Mouse (Mus musculus): ENCODE data around the gene Tmem170.
A peak's percentile ranks its signal among the peaks of the same experiment; 100 is the strongest.
"Not testable (repeated sequence)": the region's sequence is repeated elsewhere in the genome, so short reads cannot be mapped to it uniquely, and the experiment has no call there.

Tmem170 gene

DNA sequence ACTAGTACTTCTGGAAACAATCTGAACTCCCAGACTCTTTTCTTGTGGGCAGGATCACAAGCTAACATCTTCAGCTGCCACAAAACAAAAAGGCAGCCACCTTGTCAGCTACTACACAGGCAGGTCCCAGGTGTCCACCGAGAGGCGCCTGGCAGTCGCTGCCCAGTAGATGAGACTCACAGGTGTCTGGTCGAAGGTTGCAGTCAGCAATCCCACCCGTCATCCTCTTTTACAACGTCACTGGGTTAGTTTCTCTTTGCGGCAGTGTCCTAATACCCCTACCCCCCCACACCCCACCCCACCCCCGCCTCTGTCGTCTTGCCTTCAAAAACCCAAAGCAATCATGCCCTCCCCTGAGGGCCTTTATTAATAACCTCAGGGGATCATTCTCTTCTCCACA lies 792 bp downstream of the Tmem170 start:
- DNase-seq (ENCODE audit: low read depth), result no peak

DNA sequence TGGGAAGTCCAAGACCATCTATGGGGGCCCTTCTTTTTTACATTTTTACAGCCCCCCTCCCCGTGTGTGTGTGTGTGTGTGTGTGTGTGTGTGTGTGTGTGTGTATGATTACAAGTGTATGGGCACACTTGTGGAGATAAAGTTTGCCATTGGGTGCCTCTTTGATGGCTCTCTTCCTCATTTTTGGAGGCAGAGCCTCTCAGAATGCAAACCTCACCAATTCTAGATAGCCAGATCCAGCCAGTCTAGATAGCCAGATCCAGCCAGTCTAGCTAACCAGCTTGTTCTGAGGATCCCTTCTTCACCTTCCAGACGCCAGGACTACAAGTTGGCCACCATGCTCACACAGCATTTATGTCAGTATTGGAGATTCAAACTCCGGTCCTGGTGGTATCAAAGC lies 5.3 kb downstream of the Tmem170 start:
- no peak for DNase-seq (ENCODE audit: low read depth)

DNA sequence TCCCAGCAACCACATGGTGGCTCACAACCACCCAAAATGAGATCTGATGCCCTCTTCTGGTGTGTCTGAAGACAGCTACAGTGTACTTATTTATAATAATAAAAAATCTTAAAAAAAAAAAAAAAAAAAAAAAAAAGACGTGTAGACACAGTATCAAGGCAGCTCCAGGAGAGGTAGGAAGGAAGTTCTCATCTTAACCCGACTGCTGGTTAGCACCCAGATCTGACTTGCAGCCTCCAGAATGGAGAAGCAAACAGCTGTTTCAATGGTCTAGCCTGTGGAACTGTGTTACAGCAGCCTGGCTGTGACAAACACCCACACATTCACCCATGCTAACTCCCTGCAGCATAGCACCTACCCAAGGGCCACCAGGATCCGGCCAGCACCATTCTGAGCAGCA lies 6.2 kb downstream of the Tmem170 start:
- DNase-seq (ENCODE audit: low read depth), result no peak

DNA sequence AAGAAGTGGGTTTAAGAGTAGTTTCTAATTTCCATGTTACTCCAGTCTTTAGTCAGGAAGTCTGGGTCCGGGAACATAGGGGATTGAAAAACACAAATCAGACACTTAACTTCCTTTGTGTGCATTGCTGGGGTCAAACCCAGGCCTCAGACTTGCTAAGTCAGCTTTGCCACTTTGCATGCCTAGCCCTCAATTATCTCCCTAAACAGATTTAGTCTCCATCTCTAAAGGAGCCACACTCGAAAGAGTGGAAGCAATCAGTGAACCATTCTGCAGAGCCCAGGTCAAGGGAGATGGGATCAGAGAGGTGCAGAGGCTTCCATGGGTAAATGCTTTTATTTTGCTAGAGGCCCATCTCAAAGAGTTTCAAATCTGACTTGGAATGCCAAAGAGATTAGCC lies 7.9 kb downstream of the Tmem170 start:
- DNase-seq (ENCODE audit: low read depth), result no peak

DNA sequence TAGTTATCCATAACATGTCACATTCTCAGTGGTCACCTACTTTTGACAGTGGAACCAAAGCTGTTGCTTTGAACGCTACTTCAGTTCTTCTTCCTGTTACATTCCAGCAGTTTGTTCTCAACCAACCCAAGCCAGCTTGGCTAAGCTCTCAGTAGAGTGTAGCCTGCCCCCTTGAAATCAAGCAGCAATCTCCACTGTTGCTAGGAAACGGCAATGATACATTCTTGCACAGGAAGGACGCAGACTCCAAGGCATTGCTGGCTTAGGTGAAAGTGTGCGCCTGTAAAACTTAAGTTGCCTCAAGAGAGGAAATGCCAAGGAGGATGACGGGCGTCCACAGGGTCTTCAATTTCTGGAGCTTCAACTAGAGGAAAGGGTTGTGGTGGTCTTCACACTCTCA lies 10.7 kb downstream of the Tmem170 start:
- no peak for DNase-seq (ENCODE audit: low read depth)

DNA sequence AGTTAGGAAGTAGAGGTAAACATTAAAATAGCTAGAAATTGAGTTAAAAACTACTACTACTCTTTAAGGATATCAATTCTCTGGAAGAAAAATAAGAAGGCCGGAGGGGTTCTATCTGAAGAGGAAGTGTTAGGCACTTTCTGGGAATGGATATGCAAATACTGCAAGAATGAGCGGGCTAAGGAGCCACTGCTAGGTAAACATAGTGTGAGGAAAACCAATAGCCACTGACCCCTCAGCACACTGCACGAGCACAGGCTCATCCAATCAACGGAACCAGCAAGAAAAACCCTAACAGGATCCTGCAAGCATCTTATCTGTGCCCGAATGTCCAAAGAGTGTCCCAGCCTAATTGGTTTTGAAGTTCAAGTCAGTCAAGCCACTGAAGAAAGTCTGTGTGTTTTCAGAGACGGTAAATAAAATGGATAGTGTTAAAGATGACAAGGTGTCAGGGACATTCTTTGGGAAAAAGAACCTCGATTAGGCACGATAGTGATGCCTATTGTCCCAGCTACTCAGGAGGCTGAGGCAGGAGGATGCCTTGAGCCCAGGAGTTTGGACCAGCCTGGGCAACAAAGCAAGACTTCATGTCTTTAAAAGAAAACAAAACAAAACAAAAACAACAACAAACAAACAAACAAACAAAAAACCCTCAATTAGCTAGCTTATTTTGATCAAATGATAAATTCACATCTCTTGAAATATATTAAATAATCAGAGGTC lies 11.3 kb downstream of the Tmem170 start:
- peak; percentile 40 for DNase-seq (ENCODE audit: low read depth)

DNA sequence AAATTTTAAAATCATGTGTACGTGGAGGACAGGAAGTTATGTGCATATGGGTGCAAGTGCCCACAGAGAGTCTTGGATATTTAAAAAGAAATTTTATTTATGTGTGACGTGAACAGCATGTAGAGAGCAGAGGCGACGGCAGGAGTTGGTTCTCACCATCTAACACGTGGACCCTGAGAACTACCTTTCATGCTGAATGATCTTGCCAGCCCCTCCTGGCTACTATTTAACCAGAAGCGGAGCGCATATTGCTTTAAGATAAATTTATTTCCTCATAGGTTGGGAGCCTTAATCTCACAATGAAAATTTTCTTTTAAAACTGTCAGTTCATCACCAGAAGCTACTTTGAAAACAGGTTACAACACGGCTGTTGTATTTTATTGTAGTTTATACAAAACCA lies 11.9 kb downstream of the Tmem170 start:
- no peak for DNase-seq (ENCODE audit: low read depth)

DNA sequence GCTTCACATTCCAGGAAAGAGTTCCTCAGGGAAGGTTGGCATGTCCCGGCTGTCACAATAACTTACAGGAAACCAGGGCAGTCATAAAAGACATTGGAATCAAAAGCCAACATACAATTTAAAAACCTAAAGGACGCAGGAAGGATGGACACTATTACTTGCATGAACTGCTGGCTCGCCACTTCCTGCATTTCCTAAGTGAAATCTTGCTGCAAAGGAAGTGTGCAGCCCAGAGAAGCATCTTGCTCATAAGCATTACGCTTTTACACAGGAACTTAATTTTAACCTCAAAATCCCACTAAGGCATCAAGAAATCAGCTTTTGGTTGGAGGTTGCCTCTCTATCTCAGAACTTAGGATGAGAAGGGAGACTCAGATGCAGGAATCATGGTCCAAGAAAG lies 13.3 kb downstream of the Tmem170 start:
- peak; percentile 80 for DNase-seq (ENCODE audit: low read depth)

DNA sequence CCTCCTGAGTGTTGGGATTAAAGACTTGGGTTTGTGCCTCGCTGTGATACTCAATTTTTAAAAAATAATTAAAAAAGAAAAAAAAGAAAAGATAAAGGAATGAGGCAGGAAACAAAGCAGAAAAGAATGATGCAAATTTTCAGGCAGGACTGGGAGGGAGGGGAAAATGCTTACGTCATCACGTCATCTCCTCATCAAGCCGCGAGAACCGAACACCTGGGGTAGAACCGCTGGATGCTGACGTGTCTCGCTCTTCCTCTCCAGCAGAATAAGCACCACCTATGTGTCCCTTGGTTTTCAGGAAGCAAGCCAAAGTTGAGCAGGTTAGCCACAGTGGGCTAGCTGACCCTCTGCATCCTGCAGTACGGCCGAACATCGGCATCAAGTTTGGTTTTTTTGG lies 20.6 kb downstream of the Tmem170 start:
- no peak for DNase-seq (ENCODE audit: low read depth)

DNA sequence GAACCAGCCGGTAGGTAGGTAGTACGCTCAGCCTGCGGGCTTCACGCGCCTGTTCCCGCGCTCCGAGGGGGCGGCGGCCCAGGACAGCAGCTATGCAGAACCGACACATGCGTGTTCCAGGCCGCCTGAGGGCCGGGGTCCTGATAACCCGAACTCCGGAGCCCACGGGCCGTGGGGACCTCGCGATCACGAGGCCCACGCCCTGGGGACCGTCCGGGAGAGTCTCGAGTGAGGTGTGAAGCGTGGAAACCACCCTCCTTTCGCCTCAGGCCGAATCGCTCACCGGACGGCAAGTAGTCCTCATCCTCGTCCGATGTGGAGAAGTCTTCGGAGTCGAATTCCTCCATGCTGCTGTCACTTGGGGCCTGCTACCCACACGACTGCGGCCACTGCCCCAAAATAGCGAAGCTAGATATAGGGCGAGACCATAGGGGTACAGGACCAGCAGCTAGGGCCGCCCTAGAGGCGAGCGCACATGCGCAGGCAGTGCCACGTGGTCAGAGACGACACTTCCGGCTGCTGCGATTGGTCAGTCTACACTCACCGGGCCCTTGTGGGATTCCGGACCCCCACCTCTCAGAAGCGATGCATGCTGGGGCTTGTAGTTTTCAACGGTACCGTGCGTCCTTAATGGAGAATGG lies 22.6 kb downstream of the Tmem170 start, which contains the start of gene Cfdp1:
Gene Cfdp1 (minus strand): TSS at position 431 of the 641 bp plus-strand sequence.
- DNase-seq (ENCODE audit: low read depth), result peak; percentile 97

DNA sequence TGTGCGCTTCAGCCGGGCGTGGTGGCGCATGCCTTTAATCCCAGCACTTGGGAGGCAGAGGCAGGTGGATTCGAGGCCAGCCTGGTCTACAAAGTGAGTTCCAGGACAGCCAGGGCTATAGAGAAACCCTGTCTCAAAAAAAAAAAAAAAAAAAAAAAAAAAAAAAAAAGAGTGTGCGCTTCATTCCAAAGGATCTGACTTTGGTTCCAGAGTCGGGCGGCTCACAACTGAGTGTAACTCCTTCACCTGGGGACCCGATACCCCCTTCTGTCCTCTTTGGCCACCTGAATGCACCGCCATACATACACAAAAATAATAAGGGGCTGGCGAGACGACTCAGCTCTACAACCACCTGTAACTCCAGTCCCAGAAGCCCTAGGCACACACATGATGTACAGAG lies 23.3 kb downstream of the Tmem170 start:
- not testable (repeated sequence) for DNase-seq (ENCODE audit: low read depth)

DNA sequence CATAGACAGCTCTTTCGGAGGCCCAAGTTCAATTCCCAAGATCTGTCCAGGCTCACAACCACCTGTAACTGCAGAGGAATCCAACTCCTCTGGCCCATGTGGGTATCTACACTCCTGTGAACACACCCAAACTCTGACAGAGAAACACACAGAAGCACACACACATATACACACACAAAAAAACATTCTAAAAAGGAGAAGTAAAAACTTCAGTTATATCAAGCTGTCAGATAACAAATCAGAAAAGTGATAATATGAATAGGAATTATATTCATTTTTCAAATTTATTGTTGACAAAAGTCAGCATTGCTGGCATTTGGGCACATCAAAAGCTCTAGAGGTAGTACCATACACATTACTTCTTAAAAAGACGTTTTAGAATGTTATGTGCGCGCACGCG lies 29.8 kb downstream of the Tmem170 start:
- DNase-seq (ENCODE audit: low read depth), result no peak

DNA sequence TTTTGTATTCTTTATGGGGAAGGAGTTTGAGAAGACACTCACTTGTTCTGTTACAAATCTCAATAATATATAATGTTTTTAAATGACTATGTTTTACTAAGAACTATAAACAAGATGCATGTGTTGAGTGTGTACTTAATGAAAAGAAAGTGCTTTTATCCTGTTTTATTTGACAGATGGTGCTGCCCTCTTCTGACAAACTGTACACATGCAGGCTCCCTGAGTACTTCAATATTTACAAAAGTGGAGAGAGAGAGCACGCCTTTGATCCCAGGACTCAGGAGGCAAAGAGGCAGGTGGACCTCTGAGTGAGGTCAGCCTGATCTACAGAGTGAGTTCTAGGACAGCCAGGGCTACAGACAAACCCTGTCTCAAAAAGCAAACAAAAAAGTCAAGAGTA lies 41.0 kb downstream of the Tmem170 start:
- DNase-seq (ENCODE audit: low read depth), result peak; percentile 51

DNA sequence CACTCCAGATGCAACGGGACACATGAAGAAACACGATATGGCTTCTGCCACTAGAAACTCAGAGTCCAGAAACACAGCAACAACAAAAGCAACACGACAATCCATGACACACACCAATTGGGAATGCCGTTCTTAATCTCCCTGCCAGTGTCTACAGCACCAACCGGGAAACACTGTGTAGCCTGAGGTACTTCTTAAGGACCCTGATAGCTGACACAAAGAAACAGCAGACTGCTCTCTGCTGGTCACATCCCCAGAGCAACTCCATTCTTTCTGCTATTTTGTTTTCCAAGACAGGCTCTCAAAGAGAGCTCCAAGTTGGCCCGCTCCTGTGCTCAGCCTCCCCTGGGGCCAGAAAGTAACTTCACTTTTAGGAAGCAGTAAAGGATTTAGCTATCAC lies 42.5 kb downstream of the Tmem170 start:
- DNase-seq (ENCODE audit: low read depth), result no peak

DNA sequence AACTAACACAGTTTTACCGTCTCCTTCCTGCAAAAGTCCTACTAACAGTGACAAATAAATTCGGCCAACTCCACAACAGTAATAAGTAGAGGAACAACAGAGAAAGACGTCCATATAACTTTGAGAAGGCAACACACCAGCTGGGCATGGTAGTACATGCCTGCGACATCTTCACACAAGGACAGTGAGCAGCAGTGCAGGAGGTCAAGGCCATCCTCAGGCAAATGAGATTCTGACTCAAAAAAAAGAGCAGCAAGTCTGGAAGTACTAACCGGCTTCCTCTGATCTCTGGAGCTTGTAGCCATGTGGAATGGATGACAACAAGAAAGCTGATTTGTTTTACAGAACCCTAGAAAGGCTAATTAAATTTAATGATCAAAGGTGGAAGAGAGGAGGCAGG lies 43.6 kb downstream of the Tmem170 start:
- DNase-seq (ENCODE audit: low read depth), result no peak

DNA sequence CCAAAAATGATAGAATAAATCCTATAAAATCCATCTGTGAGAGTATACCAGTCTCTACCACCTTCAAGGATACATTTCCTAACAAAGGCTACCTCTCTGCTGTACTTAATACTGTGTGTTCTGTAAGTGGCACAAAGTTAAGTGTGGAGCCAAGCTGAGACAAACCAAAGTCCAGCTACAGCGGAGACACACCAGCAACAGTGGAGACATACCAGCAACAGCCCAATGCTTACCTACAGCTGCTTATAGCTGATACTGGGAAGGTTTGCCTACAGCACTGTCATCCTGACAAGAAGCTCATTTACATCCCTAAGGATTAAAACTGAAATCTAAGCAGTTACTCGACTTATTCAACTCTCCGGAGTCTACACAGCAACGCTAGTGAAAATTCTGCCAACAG lies 44.6 kb downstream of the Tmem170 start:
- no peak for DNase-seq (ENCODE audit: low read depth)

DNA sequence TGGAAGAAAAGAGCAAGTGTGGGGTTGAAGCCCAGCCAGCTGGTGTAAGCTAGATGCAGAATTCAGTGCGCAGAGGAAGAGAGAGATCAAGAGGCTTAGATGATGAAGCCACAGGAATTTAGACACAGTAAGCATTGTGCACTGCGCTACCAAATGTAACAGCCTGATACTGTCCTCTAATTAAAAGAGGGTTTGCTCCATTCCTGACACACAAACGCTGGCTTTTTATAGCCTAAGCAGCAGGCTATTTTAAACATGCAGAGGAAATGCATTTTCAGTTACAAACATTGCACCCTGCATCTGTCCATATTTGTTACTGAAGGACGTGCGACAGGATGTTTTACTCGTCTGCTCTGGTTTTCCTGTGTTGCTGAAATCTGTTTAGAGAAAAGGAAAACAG lies 48.0 kb downstream of the Tmem170 start:
- DNase-seq (ENCODE audit: low read depth), result no peak

DNA sequence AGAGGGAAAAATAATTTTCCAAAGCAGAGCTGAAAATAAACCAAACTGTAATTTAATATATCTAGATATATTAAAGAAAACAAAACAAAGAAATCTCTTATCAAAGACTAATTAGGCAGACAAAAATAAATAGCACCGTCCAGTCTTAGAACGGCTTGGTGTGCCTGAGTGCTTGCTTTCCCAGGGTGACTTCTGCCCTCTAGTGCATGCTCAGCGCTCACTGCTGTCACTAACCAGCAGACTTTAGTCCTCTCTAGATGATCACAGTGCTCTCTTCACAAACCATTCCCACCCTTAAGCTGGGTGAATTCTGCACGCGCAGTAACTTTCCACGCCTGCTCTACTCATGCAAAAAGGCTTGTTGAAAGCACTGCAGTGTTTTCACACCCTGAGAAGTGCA lies 51.3 kb downstream of the Tmem170 start:
- DNase-seq (ENCODE audit: low read depth), result peak; percentile 39

DNA sequence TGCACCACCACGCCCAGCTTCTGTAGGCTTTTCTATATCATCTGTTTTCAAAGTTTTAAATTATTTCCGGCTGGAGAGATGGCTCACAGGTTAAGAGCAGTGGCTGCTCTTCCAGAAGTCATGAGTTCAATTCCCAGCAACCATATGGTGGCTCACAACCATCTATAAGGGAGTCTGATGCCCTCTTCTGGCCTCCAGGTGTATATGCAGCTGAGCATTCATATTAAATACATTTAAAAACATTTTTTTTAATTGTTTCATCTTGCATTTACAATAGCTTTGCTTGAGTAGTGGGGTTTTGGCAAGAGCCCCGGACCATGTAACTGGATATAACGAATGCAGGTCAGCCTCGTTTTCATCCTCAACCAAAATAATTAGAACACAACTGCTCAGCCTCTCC lies 52.2 kb downstream of the Tmem170 start:
- peak; percentile 19 for DNase-seq (ENCODE audit: low read depth)

DNA sequence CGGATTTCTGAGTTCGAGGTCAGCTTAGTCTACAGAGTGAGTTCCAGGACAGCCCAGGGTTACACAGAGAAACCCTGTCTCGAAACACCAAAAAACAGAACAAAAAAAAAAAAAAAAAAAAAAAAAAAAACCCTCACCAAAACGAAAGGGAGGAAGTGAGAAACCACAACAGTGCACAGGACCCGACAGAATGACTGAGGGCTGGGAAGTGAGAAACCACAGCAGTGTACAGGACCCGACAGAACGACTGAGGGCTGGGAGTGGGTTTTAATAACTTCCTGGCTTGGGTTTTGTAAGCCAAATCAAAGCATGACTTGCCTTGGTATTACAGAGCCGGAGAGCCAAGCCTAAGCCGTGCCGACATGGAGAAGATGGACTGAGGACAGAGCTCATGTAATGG lies 55.4 kb downstream of the Tmem170 start:
- peak; percentile 96 for DNase-seq (ENCODE audit: low read depth)

DNA sequence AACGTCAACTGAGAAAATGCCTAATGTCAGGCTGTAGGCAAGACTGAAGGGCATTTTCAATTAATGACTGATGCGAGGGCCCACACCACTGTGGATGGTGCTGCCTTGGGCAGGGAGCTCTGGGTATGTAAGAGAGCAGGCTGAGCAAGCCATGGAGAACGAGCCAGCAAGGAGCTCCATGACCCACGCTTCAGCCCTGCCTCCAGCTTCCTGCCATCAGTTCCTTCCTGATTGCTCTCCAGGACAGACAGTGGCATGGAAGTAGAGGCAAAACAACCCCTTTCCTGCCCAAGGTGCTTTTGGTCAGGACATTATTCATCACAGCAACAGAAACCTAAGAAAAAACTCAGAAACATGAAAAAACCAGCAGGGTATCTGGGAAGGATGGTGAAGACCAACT lies 55.9 kb downstream of the Tmem170 start:
- no peak for DNase-seq (ENCODE audit: low read depth)

DNA sequence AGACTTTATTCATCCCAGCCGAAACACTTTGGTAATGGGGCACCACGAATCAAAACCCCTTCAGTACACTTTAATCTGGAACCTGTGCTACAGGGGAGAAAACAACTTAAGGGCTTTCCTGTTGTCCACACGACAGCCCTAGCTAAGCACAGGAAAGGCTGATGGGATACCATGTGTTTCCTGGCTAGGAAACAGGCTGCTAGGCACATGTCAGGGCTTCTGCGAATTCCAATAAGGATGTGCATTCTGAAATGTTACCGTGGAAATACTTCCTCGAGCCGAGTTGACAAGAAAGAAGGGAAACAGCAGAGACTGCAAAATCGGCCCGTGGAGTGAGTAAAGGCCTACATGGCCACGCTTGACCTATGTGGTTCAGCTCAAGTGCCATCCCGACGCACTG lies 56.5 kb downstream of the Tmem170 start:
- no peak for DNase-seq (ENCODE audit: low read depth)

DNA sequence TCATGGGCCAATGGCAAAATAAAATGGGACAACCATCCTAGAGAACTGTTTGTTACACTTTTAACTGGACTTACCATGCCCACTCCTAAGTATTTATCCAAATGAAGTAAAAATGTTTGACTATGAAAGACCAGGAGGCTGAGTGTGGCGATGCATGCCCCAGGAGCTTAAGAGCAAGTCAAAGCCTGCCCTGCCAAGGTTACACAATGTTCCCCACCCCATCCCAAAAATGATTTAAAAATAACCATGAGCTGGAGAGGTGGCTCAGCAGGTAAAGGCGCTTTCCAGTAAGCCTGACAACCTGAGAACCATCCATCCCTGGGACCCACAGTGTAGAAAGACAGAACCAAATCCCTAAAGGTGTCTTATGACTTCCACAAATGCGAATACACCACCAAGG lies 58.0 kb downstream of the Tmem170 start:
- DNase-seq (ENCODE audit: low read depth), result no peak

DNA sequence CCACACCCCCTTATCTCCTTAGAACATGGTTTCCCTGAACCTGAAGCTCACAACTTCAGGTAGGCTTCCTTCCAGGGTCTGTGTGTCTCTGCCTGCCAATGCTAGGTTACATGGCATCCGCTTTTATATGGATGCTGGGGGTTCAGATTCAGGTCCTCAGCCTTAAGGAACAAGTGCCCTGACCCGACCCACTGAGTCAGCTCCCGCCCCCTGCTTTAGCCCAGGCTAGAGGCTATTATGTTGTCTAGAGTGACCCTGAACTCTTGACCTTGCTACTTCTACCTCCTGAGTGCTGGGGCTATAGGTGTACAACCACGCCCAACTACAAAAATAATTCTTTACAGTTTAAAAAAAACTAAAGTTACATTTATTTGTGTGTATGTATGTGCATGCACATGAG lies 61.5 kb downstream of the Tmem170 start:
- no peak for DNase-seq (ENCODE audit: low read depth)
